Mouse (Mus musculus) adrenal gland, postnatal 14 days (tissue): ENCODE data around the gene Smim11. TPM values are rescaled to one million over a fixed set of nuclear protein-coding genes. Genes with fewer than 3 reads are reported as not detected.

Experiments used
- DNase-seq: peaks from one replicate; pipeline ENCODE4 v3.0.0; 2021; ENCODE audit warnings: mixed read lengths
- long read RNA-seq, 2 experiments: library from polyadenylated mRNA; stranded (forward); transcript quantifications; one replicate each; pipeline ENCODE4 v2.0.0; 2021
- total RNA-seq: library from RNA; stranded (reverse); gene quantifications from 2 replicates; pipeline ENCODE4 v1.2.3, GENCODE M21; 2021

Gene Smim11
- total RNA-seq, result 63.6 and 68.8 TPM in 2 replicates
- long read RNA-seq, experiment 1, transcript Smim11-201 (4 exons, 517 nt), result major isoform, 70 of 78 reads
- long read RNA-seq, experiment 1, partial matches to known transcripts, result 1 of 78 reads
- long read RNA-seq, experiment 1, other reads (novel, unspliced or antisense), result 7 of 78 reads
- long read RNA-seq, experiment 2, transcript Smim11-201 (4 exons, 517 nt), result major isoform, 92 of 100 reads
- long read RNA-seq, experiment 2, partial matches to known transcripts, result 3 of 100 reads
- long read RNA-seq, experiment 2, other reads (novel, unspliced or antisense), result 5 of 100 reads

- DNase-seq, result peak; percentile 96
These were observed at the start of gene Smim11 for GRCm38 (mm10) chr16:92300649-92301411. Smim11 (plus strand) TSS chr16:92301286.

GRCm38 (mm10) chr16:92254316-92254715 is 46.8 kb upstream of the Smim11 start:
- DNase-seq, result no peak

GRCm38 (mm10) chr16:92267861-92268260 is 33.2 kb upstream of the Smim11 start:
- no peak for DNase-seq

GRCm38 (mm10) chr16:92274516-92274915 is 26.6 kb upstream of the Smim11 start:
- no peak for DNase-seq

- peak; percentile 77 for DNase-seq
These were observed 25.6 kb upstream of the Smim11 start for GRCm38 (mm10) chr16:92275526-92275925.

GRCm38 (mm10) chr16:92282671-92283070 is 18.4 kb upstream of the Smim11 start:
- no peak for DNase-seq

- no peak for DNase-seq
These were observed 16.0 kb upstream of the Smim11 start for GRCm38 (mm10) chr16:92285068-92285467.

GRCm38 (mm10) chr16:92286609-92287008 is 14.5 kb upstream of the Smim11 start:
- peak; percentile 91 for DNase-seq

- peak; percentile 64 for DNase-seq
These were observed 12.3 kb upstream of the Smim11 start for GRCm38 (mm10) chr16:92288778-92289177.

- DNase-seq, result no peak
These were observed 11.0 kb upstream of the Smim11 start for GRCm38 (mm10) chr16:92290045-92290444.

GRCm38 (mm10) chr16:92292101-92292500 is 9.0 kb upstream of the Smim11 start, which contains the start of gene Kcne2:
Kcne2 (plus strand) TSS chr16:92292389.
- no peak for DNase-seq

- DNase-seq, result no peak
These were observed 6.7 kb upstream of the Smim11 start for GRCm38 (mm10) chr16:92294267-92294970.

- no peak for DNase-seq
These were observed 5.8 kb upstream of the Smim11 start for GRCm38 (mm10) chr16:92295328-92295727.

GRCm38 (mm10) chr16:92301412-92301806 is 323 bp downstream of the Smim11 start:
- DNase-seq, result peak; percentile 56

GRCm38 (mm10) chr16:92301989-92302388 is 903 bp downstream of the Smim11 start:
- no peak for DNase-seq

GRCm38 (mm10) chr16:92302506-92302905 is 1.4 kb downstream of the Smim11 start:
- DNase-seq, result no peak

GRCm38 (mm10) chr16:92305519-92305918 is 4.4 kb downstream of the Smim11 start:
- DNase-seq, result no peak

GRCm38 (mm10) chr16:92307947-92308346 is 6.9 kb downstream of the Smim11 start:
- no peak for DNase-seq

- DNase-seq, result no peak
These were observed 8.0 kb downstream of the Smim11 start for GRCm38 (mm10) chr16:92309126-92309525.

GRCm38 (mm10) chr16:92313953-92314741 is 13.1 kb downstream of the Smim11 start:
- peak; percentile 72 for DNase-seq

GRCm38 (mm10) chr16:92316049-92316738 is 15.1 kb downstream of the Smim11 start:
- DNase-seq, result peak; percentile 72
